Mouse (Mus musculus) monocyte, adult 5-6 weeks (primary cell): Measurements from ENCODE around the gene Acvrl1. TPM values are rescaled to one million over a fixed set of nuclear protein-coding genes. Genes with fewer than 3 reads are reported as not detected.

Experiments
- ATAC-seq: fragments of 153-309, 156-312 bp; replicated peaks from 2 replicates; pipeline ENCODE4 v1.8.0; 2017; ENCODE audit warnings: mild to moderate bottlenecking; ENCODE audit not compliant: low TSS enrichment, insufficient number of reproducible peaks, severe bottlenecking, poor library complexity, low FRiP score
- total RNA-seq: library from RNA; stranded (forward); fragments of 200-1000, 200-491, 200-594 nt; gene quantifications from 3 replicates; pipeline ENCODE4 v1.2.3, GENCODE M21; 2017

The Acvrl1 gene
- total RNA-seq, 1 experiment from 2014 or later = 20.0 TPM

DNA sequence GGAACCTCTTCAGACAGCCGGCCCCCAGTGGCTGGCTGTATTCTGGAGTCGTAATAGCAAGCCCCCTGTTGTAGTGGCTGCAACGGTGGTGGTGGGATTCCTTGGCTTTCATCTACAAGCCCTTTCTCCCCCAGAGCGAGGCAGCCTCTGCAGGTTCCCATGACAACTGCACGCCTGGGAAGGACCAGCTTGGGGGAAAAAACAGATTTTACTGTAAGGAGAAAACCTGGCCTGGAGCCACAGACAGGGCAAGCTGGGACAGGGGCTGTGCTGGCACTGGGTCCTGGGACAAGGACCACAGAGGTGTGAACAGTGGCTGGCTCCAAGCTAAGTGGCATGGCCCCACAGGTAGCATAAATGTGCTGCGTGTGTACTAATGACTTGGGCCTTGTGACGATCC lies 32.3 kb downstream of the Acvrl1 start:
- ATAC-seq = no peak

DNA sequence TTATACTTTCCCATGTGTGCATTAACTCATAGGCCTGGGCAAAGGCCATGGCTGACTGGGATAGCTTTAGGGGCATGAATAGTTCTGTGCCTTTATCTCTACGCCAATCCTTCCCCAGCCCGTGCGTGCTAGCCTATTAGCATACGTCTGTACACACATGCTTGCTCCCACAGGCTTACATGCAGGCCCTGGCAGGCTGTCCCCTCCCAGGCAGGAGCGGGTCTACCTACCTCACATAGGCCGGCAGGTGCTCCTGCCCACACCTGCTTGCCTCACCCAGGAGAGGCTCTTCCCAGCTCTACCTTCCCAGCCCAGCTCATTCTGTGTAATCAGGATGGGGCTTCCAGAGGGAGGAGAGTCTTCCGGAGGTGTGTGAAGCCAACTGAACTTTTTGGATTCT lies 33.2 kb downstream of the Acvrl1 start:
- ATAC-seq = no peak

DNA sequence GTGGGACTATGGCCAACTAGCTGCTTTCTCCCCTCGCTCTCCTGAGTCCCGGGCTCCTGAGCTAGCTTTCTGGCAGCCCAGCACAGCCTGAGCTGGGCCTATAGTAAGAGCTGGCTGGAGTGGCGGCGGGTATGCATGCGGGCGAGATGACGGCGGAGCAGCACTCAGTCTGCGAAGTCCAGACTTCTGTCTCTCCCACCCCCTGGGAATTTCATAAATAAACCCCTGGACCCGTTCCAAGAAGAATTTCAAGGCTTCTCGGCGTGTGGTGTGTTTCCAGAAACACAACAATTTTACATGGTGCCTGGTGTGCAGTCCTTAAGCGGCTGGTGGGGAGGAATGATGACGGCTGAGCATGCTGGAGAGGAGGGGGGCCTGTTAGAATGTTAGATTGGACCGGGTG lies 34.7 kb downstream of the Acvrl1 start:
- ATAC-seq = no peak

DNA sequence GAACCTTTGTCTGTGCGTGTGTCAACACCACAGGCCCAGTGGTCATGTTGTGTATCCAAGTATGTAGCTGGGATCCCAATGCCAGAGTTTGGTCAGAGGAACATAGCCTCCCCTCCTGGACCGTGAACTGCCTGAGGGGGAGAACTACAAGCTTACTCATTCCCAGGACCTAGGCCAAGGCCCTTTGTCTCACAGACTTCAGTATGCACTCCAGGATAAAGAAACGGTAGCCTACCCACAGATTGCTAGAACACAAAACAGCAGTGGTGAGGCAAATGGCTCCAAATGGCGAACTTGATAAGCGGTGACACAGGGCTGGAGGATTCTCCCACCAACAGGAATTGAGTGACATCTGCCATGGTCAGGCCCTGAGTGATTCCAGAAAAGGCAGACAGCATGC lies 35.5 kb downstream of the Acvrl1 start:
- no peak for ATAC-seq

DNA sequence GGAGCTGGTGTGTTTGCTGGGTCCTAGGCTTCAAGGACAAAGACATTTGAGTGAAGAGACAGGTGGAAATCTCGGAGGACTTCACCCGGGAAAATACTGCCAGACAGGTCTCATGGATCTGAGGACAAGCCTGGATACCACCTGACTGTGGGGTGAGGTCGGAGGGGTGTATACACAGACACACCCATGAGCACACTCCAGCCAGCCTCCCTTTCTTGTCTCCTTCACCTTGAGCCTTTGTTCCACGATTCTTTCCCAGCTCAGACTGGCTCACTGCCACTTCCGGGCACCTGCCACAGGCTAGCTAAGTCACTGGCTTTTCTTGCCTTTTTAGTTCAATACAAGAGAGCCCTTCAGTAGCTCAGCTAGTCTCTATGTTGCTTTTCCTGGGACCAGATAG lies 36.0 kb downstream of the Acvrl1 start:
- ATAC-seq = no peak

DNA sequence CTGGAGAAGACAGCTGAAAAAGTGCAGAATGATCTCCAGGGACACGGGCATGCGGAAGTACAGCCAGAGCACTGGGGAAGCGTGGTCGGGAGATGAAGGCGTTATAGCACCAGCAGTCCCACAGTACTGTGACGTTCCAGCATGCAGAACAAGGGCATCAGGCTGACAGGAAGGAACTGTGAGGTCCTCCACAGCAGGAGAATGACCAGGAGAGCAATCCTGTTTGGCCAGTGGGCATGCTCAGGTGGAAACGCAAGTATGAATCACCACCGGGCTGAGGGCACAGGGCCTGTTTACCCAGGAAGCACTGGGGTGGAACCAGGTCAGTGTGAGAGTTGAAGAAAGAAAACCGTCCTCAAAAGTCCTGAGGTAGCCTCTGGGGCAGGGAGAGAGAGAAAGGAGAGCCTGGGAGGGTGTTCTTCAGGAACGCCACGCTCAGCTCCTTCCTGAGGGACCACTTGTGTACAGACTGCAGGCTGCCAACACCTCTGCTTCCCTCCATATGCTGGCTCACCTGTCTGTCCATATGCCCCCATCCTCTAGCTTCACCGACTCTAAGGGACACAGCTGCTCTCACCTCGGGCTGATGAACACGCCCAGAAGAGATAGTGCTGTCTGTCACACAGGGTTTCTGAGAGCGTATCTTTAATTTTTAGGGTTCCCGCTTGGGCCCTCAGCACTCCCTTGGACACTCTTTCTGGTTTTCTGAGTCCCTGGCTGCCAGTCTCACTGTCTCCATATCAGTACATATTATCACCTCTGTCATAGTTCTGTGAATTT lies 37.5 kb downstream of the Acvrl1 start:
- no peak for ATAC-seq

DNA sequence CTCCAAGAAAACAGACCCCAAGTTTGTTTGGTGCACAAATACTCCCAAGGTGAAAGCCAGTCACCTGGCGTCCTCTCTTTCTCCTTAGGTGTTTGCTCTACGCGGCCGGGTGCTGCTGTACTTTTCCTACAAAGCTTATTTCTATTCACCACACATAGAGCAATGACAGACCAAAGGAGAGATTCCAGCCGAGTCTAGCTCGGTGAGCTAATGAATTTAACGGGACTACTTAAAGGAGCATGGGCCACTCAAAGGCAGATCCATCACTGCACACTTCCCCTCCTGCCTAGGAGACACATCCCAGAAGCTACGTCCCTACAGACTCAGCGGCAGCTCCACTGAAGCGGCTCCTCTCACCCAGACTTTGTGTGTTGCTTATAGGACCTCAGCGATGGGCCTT lies 39.2 kb downstream of the Acvrl1 start:
- ATAC-seq = no peak

DNA sequence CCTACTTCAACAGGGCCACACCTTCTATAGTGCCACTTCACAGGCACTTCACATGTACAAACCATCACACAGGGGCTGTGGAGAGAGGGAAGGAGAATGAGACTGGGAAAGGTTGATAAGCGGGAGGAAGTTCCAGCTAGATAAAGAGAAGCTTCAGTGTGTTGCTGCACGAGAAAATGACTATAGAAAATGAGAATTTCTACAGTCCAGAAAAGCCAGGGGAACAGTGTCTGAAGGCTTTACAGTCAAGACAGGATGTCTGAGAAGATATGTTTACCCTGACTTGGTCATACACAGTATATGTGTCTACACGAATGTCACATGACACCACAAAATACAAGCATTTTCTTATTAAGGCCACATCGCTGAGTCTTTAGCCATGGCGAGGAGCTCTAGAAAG lies 41.6 kb downstream of the Acvrl1 start:
- ATAC-seq = no peak

DNA sequence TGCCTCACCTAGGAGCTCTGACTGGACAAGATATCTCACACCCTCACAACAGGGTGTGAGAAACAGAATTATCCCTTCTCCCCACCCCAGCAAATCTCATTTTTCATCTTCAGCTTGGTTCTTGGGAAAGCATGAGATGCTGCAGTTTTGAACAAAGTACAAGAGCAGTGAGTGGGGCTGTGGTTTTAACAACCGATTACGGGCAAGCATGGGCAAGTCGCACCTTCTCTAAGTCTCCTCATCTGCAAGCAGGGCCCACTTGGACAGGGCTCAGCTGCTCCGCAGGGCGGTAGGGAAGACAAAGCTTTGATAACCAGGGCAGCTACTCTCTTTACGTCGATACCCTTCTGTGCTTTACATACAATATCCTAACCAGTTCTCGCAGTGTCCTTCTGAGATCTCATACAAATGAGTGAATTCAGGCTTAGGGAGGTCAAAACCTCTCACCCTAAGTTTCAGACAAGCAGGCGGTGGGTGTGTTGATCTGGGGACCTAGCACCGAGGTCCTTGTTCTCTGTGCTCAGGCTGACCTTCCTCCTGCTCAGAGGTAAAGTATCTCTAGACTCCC lies 42.2 kb downstream of the Acvrl1 start:
- no peak for ATAC-seq

DNA sequence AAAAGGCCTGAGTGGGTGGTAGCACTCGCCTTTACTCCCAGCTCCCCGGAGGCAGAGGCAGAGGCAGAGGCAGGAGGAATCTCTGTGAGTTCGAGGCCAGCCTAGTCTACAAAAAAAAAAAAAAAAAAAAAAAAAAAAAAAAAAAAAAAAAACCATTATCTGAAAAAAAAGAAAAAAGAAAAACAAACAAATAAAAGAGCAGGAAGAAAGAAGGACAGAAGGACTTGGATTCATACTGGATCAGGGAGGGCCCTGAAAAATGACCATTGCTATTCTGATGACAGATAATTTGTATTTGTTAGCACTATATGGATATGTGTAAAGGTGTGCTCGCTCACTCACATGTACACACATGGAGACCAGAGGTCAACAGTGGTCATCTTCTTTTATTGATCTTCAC lies 43.0 kb downstream of the Acvrl1 start:
- no peak for ATAC-seq

DNA sequence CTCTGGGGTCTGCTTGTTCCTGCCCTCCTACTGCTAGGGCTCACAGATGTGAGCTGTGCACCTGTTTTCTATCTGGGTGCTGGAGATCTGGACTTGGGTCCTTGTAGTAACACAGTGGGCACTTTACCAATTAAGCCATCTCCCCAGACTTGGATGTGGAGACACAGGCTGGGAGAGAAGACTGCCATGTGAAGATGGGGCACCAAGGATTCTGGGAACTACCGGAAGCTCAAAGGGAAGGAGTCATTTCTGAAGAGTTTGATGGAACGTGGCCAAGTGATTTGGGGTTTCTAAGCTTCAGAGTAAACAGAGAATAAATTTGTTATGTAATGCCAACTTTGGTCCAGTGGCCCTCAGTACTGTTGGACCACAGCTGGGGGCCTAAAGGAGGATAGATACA lies 43.7 kb downstream of the Acvrl1 start:
- no peak for ATAC-seq

DNA sequence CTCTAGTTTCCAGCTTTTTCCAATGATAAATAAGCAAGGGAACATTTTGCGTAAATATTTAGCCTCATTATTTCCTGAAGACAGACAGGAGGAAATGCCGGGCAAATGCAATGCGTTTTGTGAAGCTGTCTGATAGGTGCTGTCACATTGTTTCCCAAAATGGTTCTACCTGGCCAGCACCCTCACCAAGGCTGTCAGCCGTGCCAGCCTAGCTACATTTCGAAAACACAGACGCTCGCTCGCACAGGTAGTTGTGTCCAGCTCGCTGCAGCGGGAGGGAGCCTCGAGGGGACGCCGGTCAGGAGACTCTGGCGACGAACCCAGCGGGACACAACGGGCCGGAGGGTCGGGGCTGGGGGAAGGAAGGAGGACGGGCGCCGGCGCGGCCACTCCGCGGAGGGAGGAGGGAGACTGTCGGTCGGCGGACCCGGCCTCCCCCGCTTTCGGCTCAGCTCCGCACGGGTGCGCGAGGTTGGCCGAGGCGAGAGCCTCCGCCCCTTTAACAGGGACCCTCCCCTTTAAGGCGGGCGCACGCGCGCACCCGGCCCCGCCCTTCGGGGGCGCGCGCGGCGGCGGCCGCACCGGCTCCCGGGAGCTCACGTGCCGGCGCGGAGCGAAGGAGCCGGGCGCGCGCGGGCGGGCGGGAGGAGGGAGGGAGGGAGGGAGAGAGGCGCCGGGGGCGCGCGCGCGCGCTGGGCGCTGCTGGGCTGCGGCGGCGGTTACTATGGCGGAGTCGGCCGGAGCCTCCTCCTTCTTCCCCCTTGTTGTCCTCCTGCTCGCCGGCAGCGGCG lies 45.3 kb downstream of the Acvrl1 start, which contains the start of gene Acvr1b:
Gene Acvr1b (plus strand): TSS at position 647 of the 791 bp plus-strand sequence.
- peak; percentile 75 for ATAC-seq

DNA sequence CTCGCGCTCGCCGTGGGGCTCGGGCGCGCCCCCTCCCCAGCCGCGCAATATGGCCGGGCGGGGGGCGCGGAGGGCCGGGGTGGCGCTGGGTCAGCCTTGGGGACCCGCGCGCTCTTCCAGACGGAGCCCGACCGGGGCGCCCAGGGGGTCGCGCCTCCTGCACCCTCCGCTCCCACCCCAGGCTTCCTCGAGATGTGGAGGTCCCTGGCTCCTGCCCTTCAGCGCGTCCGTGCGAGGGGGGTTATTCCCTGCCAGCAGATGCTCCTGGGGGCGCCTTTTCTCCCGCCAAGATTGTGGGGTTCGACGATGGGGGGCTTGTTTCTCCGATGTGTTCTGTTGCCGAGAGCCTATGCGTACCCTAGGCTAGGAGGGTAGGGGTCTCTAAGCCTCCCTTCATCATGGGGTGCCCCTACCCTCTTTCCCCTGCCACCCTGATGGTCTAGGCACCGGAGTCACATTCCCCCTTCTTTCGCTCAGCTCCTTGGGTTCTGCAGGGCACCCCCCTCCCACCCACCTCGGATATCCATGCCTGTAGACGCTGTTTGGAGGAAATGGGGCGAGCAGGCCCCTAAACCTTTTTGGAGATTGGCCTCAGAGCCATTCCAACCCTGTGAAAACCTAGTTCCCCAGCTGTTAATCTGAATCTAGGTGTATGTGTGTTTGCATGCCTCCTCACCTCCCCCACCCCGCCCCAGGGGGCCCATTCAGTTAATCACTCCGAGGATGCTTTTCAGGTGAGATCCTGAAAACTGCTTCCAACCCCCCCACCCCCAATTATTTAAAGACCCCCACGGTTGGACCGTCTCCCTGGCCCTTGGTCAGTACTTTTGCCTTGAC lies 46.2 kb downstream of the Acvrl1 start:
- ATAC-seq = no peak

DNA sequence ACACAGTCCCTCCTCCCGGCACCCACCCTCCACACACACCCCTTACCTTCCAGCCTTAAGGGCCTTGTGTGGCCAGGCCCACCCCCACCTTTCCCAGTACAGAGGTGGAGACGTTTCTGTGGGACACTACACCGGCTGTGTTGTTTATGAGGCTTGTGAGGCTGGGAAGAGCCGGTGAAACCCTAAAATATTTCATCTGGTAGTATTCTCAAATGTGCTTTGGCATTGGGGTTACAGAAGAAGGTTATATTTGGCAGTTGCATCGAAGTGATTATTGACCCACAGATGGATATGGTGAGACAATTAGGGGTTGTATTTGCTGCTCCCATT lies 46.8 kb downstream of the Acvrl1 start:
- ATAC-seq = no peak

DNA sequence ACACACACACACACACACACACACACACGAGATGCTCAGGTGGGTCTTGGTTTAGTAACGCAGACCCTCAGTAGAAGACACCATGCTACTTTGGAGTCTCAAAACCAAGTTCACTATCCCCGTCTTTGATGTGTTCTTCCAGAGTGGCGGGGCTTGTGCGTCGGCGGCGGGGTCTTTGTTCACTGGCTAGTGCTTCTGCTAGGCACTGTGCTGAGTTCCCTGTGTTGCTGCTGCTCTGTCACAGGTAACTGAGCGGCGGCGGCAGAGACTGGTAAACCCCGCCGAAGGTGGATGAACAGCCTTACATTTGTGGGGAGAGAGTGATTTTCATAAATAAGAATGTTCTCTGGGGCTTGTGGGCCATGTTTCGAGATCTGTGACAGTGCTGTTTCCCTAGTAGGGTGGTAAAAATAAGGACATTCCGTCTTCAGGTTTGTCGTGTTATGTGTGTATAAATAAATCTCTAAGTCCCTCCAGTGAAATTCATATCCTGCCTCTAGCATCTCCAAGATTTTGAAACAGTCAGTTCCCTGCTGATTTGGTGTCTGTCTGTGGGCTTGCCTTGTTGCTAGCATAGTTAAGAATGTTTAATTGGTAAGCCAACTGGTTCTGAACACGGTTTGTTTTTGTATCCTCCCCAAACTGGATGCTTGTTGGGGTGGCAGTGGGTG lies 47.4 kb downstream of the Acvrl1 start:
- ATAC-seq = no peak

DNA sequence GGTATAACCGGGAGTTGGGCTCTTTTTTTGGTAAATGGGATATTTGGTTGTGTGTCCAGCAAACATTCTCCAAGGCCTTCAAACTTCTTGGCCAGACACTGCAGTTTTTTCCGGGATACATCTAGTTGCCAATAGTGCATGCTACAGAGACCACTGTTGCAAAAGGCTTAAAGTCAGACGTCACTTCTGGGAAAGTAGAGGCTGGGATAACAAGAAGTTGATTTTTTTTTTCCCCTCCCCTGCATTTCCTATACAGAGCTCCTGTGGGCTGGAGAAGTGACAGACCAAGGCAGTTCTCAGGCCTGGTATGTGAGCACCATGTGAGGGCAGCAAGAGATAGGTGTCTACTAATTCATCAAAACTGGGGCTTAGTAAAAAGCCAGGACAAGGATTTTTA lies 48.0 kb downstream of the Acvrl1 start:
- no peak for ATAC-seq

DNA sequence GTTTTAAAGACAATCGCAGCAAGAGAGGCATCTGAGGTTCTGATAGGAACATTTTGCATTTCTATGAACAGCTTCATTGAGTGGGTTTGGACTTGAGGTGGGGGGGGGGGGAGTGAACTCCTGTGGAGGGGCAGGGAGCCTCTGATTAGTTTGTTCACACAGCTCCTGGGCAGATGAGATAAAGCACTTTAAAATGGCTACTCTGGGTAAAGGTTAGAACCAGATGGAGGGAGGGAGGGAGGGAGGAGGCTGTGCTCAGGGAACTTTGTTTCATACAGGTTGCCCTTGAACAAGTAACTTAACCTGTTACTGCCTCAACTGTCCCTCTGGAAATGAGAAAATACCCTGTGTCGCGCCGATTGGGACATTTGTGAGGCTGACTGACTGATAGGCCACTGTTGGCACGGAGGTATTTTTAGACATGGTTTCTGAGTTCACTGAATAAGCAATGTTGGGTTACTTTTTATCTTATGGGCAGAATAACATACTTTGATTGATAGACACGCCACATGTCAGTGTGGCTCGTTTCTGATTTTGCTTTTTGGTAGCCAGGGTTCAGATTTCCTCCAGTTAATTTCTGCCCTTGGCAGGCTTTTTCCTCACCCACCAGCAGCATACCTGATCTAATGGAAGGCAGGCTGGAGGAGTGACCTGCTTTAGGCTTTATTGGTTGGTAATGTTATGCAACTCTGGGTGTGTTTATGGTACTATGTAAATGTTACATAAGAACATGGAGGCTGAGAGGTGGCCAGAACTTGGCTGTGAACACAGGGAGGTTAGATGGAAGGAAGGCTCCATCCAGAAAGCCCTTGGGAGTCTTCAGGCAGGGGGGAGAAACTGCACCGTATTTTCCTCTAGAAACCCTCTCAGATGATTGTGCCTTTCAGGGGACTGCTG lies 48.7 kb downstream of the Acvrl1 start:
- no peak; the same call in 1 of the 2 replicates for ATAC-seq
